In genomic region chr6:47943021-47943691, GRCm38 (mm10) we compare ENCODE assay signal across 8 mouse cellular contexts. TPM values are rescaled to one million over a fixed set of nuclear protein-coding genes. Genes with fewer than 3 reads are reported as not detected.
DNase-seq lines count a peak whose midpoint lies in the region; ATAC-seq and TF ChIP-seq lines count a peak whose summit lies in the region.

No protein-coding gene starts in this region.

- H3K4me3 ChIP-seq in heart, embryonic 14.5 days (ENCODE audit: control insufficient read depth in 1 of 2, insufficient read depth in 1 of 2, low read depth in 1 of 2, low read length in 2 of 2) = peak overlapping the region; percentile 43 to 49
- H3K4me3 ChIP-seq in kidney, postnatal 0 days (replicated peaks; ENCODE audit: low read depth, low read length) = peak overlapping the region; percentile 34
- H3K4me3 ChIP-seq in liver, postnatal 0 days (ENCODE audit: low read depth, low read length) = peak overlapping the region; percentile 52
- H3K4me3 ChIP-seq in neural tube, embryonic 12.5 days = peak overlapping the region; percentile 40
- peak overlapping the region; percentile 90 for H3K4me3 ChIP-seq in testis, adult 2 months (ENCODE audit: control insufficient read depth, low read depth, low read length)

- DNase-seq in CD4-positive helper T cell, adult 2 months (ENCODE audit: low read depth, low spot score) = peak; percentile 75
- DNase-seq in brain, embryonic 14.5 days (ENCODE audit: low read depth) = peak; percentile 77
- DNase-seq in kidney, postnatal 0 days (ENCODE audit: low spot score) = peak; percentile 78
- peak; percentile 82 for DNase-seq in liver, postnatal 0 days

- H3K27ac ChIP-seq in heart, embryonic 14.5 days (replicated peaks in 1 of 2; ENCODE audit: control insufficient read depth in 1 of 2, insufficient read depth in 1 of 2, low read depth in 2 of 2, low read length in 2 of 2) = no peak overlapping the region
- peak overlapping the region; percentile 15; the same call in 1 of the 2 replicates for H3K27ac ChIP-seq in kidney, postnatal 0 days
- H3K27ac ChIP-seq in liver, postnatal 0 days (ENCODE audit: low read depth) = 0 out of 2 replicates have a peak overlapping the region, but pooled peaks have one; percentile 26
- H3K27ac ChIP-seq in neural tube, embryonic 12.5 days = 0 out of 2 replicates have a peak overlapping the region, but pooled peaks have one; percentile 20
- peak overlapping the region; percentile 87 for H3K27ac ChIP-seq in testis, adult 2 months (ENCODE audit: control insufficient read depth, insufficient read depth, low read depth, low read length)

- H3K4me1 ChIP-seq in heart, embryonic 14.5 days (ENCODE audit: control insufficient read depth in 2 of 2, insufficient read depth in 2 of 2, low read length in 2 of 2) = peaks cover 7 to 9% of the 10 kb centered on the region in 2 experiments; a peak in 2 of 4 replicates
- peaks cover 8% of the 10 kb centered on the region; the same call in 1 of the 2 replicates for H3K4me1 ChIP-seq in kidney, postnatal 0 days (replicated peaks; ENCODE audit: insufficient read depth, low read length)
- peaks cover 15% of the 10 kb centered on the region for H3K4me1 ChIP-seq in liver, postnatal 0 days (ENCODE audit: insufficient read depth)
- H3K4me1 ChIP-seq in neural tube, embryonic 12.5 days = no peaks in the 10 kb centered on the region; the same call in 1 of the 2 replicates
- peaks cover 11% of the 10 kb centered on the region for H3K4me1 ChIP-seq in testis, adult 2 months (ENCODE audit: control insufficient read depth, insufficient read depth, low read length)

- H3K9me3 ChIP-seq in heart, embryonic 14.5 days (ENCODE audit: control insufficient read depth, low read length) = no peaks in the 10 kb centered on the region
- no peaks in the 10 kb centered on the region for H3K9me3 ChIP-seq in kidney, postnatal 0 days (replicated peaks; ENCODE audit: low read length)
- no peaks in the 10 kb centered on the region for H3K9me3 ChIP-seq in liver, postnatal 0 days (ENCODE audit: low read length)
- H3K9me3 ChIP-seq in neural tube, embryonic 12.5 days = no peaks in the 10 kb centered on the region; the same call in 1 of the 2 replicates

- no peaks in the 10 kb centered on the region for H3K36me3 ChIP-seq in heart, embryonic 14.5 days (ENCODE audit: control insufficient read depth, insufficient read depth, low read length)
- H3K36me3 ChIP-seq in kidney, postnatal 0 days (ENCODE audit: insufficient read depth, low read length) = 0 out of 2 replicates have a peak, but pooled peaks cover 2% of the 10 kb centered on the region
- H3K36me3 ChIP-seq in liver, postnatal 0 days (replicated peaks; ENCODE audit: insufficient read depth, low read length) = peaks cover 4% of the 10 kb centered on the region
- H3K36me3 ChIP-seq in neural tube, embryonic 12.5 days = peaks cover 12% of the 10 kb centered on the region
- H3K36me3 ChIP-seq in testis, adult 2 months (ENCODE audit: control insufficient read depth, insufficient read depth, low read length) = no peaks in the 10 kb centered on the region

- H3K27me3 ChIP-seq in heart, embryonic 14.5 days (ENCODE audit: control insufficient read depth, insufficient read depth, low read length) = peaks cover 12% of the 10 kb centered on the region
- H3K27me3 ChIP-seq in kidney, postnatal 0 days (ENCODE audit: insufficient read depth, low read length) = no peaks in the 10 kb centered on the region
- no peaks in the 10 kb centered on the region for H3K27me3 ChIP-seq in liver, postnatal 0 days (ENCODE audit: insufficient read depth, low read length)
- H3K27me3 ChIP-seq in neural tube, embryonic 12.5 days (replicated peaks) = no peaks in the 10 kb centered on the region
- no peaks in the 10 kb centered on the region for H3K27me3 ChIP-seq in testis, adult 2 months (ENCODE audit: control insufficient read depth, insufficient read depth, low read length)

- ATAC-seq in erythroid progenitor cell, adult 5-6 weeks (replicated peaks; ENCODE audit: low FRiP score, poor library complexity, severe bottlenecking) = peak; percentile 84
- ATAC-seq in heart, embryonic 14.5 days (ENCODE audit: insufficient number of reproducible peaks, insufficient read depth, low FRiP score, low read depth) = peak; percentile 77
- peak; percentile 92 for ATAC-seq in kidney, postnatal 0 days (replicated peaks; ENCODE audit: low FRiP score, low read depth)
- ATAC-seq in liver, postnatal 0 days = peak; percentile 92
- ATAC-seq in neural tube, embryonic 12.5 days (ENCODE audit: low FRiP score, low read depth) = peak; percentile 91

- peak overlapping the region; percentile 90 for H3K4me2 ChIP-seq in heart, embryonic 14.5 days (ENCODE audit: low read length)
- peak overlapping the region; percentile 61 for H3K4me2 ChIP-seq in kidney, postnatal 0 days (ENCODE audit: low read length)
- peak overlapping the region; percentile 85 for H3K4me2 ChIP-seq in liver, postnatal 0 days (ENCODE audit: low read depth, low read length)
- H3K4me2 ChIP-seq in neural tube, embryonic 12.5 days (replicated peaks) = peak overlapping the region; percentile 86

- 8% methylated on average over 64 of the region's 64 CpGs for WGBS in heart, embryonic 14.5 days
- WGBS in kidney, postnatal 0 days = 11% methylated on average over 62 of the region's 64 CpGs
- 16% methylated on average over 48 of the region's 64 CpGs for WGBS in liver, postnatal 0 days (ENCODE audit: insufficient replicate concordance)
- 8% methylated on average over 64 of the region's 64 CpGs for WGBS in neural tube, embryonic 12.5 days

- TF ChIP-seq EP300 in liver, postnatal 0 days (IDR thresholded peaks at IDR 0.05; ENCODE audit: low read depth) = no peak

- peak; percentile 38; the same call in 1 of the 2 replicates for TF ChIP-seq CTCF in brain, embryonic 14.5 days (IDR thresholded peaks at IDR 0.05; ENCODE audit: borderline replicate concordance, extremely low read depth, insufficient read depth, insufficient read length)
- TF ChIP-seq CTCF in kidney, postnatal 0 days (IDR thresholded peaks at IDR 0.05; ENCODE audit: low read depth) = peak; percentile 63
- TF ChIP-seq CTCF in liver, postnatal 0 days (IDR thresholded peaks at IDR 0.05; ENCODE audit: low read depth) = peak; percentile 67
- TF ChIP-seq CTCF in testis, adult 2 months (IDR thresholded peaks at IDR 0.05; ENCODE audit: control insufficient read depth, insufficient read depth, insufficient replicate concordance, low read depth, low read length) = peak; percentile 33; the same call in 1 of the 2 replicates

- H3K9ac ChIP-seq in heart, embryonic 14.5 days (ENCODE audit: low read length) = peak overlapping the region; percentile 70
- H3K9ac ChIP-seq in kidney, postnatal 0 days (ENCODE audit: low read depth, low read length) = peak overlapping the region; percentile 74
- H3K9ac ChIP-seq in liver, postnatal 0 days (replicated peaks) = peak overlapping the region; percentile 69
- H3K9ac ChIP-seq in neural tube, embryonic 12.5 days = peak overlapping the region; percentile 65

- no peak for TF ChIP-seq POLR2A in brain, embryonic 14.5 days (IDR thresholded peaks at IDR 0.05; ENCODE audit: borderline replicate concordance, extremely low read depth, insufficient read depth, insufficient read length, poor library complexity, severe bottlenecking)
- peak; percentile 66 for TF ChIP-seq POLR2A in testis, adult 2 months (IDR thresholded peaks at IDR 0.05; ENCODE audit: control insufficient read depth, low read depth, low read length)

RNA-seq across cellular contexts. Expression of gene Zfp956, which starts 10.0 kb away (rescaled TPM):
- 26.3 and 34.0 TPM in 2 replicates for polyA plus RNA-seq in brain, embryonic 14.5 days (2012; rRNA removed)
- not detected in 2 replicates for total RNA-seq in erythroid progenitor cell, adult 5-6 weeks (2015; ENCODE audit: low replicate concordance)
- total RNA-seq in erythroid progenitor cell, adult 5-6 weeks (2017; ENCODE audit: low replicate concordance) = 0.45 and 5.3 TPM in 2 replicates
- polyA plus RNA-seq in heart, embryonic 14.5 days (2014; fragmentation: Nextera tagmentation; extraction: Ambion mirVana) = 2.1 and 3.0 TPM in 2 replicates
- polyA plus RNA-seq in kidney, postnatal 0 days (2015; fragmentation: Nextera tagmentation; extraction: Ambion mirVana) = 6.5 and 6.9 TPM in 2 replicates
- polyA plus RNA-seq in liver, postnatal 0 days (2015; fragmentation: Nextera tagmentation; extraction: Ambion mirVana) = 2.7 TPM in 2 replicates
- polyA plus RNA-seq in neural tube, embryonic 12.5 days (2016; fragmentation: Nextera tagmentation; extraction: Ambion mirVana) = 11.0 and 11.2 TPM in 2 replicates
- polyA plus RNA-seq in testis, adult 2 months (2012; rRNA removed) = 62.3 and 67.9 TPM in 2 replicates

RNA-seq across cellular contexts. Expression of gene Zfp212, which starts 22.9 kb away (rescaled TPM):
- polyA plus RNA-seq in brain, embryonic 14.5 days (2012; rRNA removed) = 19.8 and 22.3 TPM in 2 replicates
- 12.6 and 13.7 TPM in 2 replicates for total RNA-seq in erythroid progenitor cell, adult 5-6 weeks (2015; ENCODE audit: low replicate concordance)
- total RNA-seq in erythroid progenitor cell, adult 5-6 weeks (2017; ENCODE audit: low replicate concordance) = 11.0 and 15.7 TPM in 2 replicates
- 7.1 and 7.2 TPM in 2 replicates for polyA plus RNA-seq in heart, embryonic 14.5 days (2014; fragmentation: Nextera tagmentation; extraction: Ambion mirVana)
- polyA plus RNA-seq in kidney, postnatal 0 days (2015; fragmentation: Nextera tagmentation; extraction: Ambion mirVana) = 14.4 and 15.2 TPM in 2 replicates
- polyA plus RNA-seq in liver, postnatal 0 days (2015; fragmentation: Nextera tagmentation; extraction: Ambion mirVana) = 4.0 and 5.1 TPM in 2 replicates
- 16.8 and 19.6 TPM in 2 replicates for polyA plus RNA-seq in neural tube, embryonic 12.5 days (2016; fragmentation: Nextera tagmentation; extraction: Ambion mirVana)
- polyA plus RNA-seq in testis, adult 2 months (2012; rRNA removed) = 11.3 and 12.3 TPM in 2 replicates

Comparison
In these comparisons a context has a peak if more than half of its experiments do, and no peak if none do; other contexts are left out.
1. H3K27ac ChIP-seq: peak in kidney, postnatal 0 days (single experiment), liver, postnatal 0 days (single experiment), neural tube, embryonic 12.5 days (single experiment) and testis, adult 2 months (single experiment); none in heart, embryonic 14.5 days (0 of 2).
2. H3K4me3 ChIP-seq: peak in every context shown above with its lines; median percentile 90 in testis, adult 2 months; 52 in liver, postnatal 0 days; 46 in heart, embryonic 14.5 days; 40 in neural tube, embryonic 12.5 days; 34 in kidney, postnatal 0 days.
3. Peak in every context shown above with its lines, with median percentiles within 50 percentile points of each other: DNase-seq, CTCF ChIP-seq, ATAC-seq, H3K4me2 ChIP-seq and H3K9ac ChIP-seq.